Mouse (Mus musculus): ENCODE measurements around the gene Pecr. TPM values are rescaled to one million over a fixed set of nuclear protein-coding genes. Genes with fewer than 3 reads are reported as not detected.

The Pecr gene
- total and polyA plus RNA-seq, 2 experiments: 228 to 269 TPM

GRCm38 (mm10) chr1:72293869-72294663 lies 10.0 kb upstream of the Pecr start:
- 9% methylated on average over 4 of the region's 4 CpGs for WGBS
- Histone ChIP-seq H3K79me2 (ENCODE audit: control insufficient read depth, insufficient read depth, low read length) (no peaks in the 10 kb centered on the region), H3K27ac (replicated peaks; ENCODE audit: insufficient read depth, low read depth, low read length) (peak overlapping the region; percentile 83), H3K36me3 (ENCODE audit: control insufficient read depth, insufficient read depth, low read length) (no peaks in the 10 kb centered on the region), H3K9ac (ENCODE audit: low read depth, low read length) (no peak overlapping the region), H3K4me3 (ENCODE audit: insufficient read depth, low read depth, low read length) (no peak overlapping the region), H3K27me3 (ENCODE audit: control insufficient read depth, insufficient read depth, low read length) (no peaks in the 10 kb centered on the region), H3K4me1 (ENCODE audit: control insufficient read depth, insufficient read depth, low read length) (peaks cover 14% of the 10 kb centered on the region)
- peak; percentile 94 for DNase-seq (ENCODE audit: extremely low read depth, low read depth, low spot score)
- TF ChIP-seq POLR2A (IDR thresholded peaks at IDR 0.05; ENCODE audit: extremely low read depth, insufficient read depth, low read length): no peak
- TF ChIP-seq CTCF (IDR thresholded peaks at IDR 0.05; ENCODE audit: low read depth, low read length): no peak

- DNase-seq (ENCODE audit: extremely low read depth, low read depth, low spot score): no peak
- no peak overlapping the region for H3K27ac ChIP-seq (replicated peaks; ENCODE audit: insufficient read depth, low read depth, low read length)
Observed at GRCm38 (mm10) chr1:72291925-72292324, 7.8 kb upstream of the Pecr start.

GRCm38 (mm10) chr1:72291421-72291820 lies 7.3 kb upstream of the Pecr start:
- Histone ChIP-seq H3K27ac (replicated peaks; ENCODE audit: insufficient read depth, low read depth, low read length) (no peak overlapping the region), H3K4me1 (ENCODE audit: control insufficient read depth, insufficient read depth, low read length) (peaks cover 23% of the 10 kb centered on the region), H3K27me3 (ENCODE audit: control insufficient read depth, insufficient read depth, low read length) (no peaks in the 10 kb centered on the region), H3K4me3 (ENCODE audit: insufficient read depth, low read depth, low read length) (no peak overlapping the region), H3K79me2 (ENCODE audit: control insufficient read depth, insufficient read depth, low read length) (no peaks in the 10 kb centered on the region), H3K36me3 (ENCODE audit: control insufficient read depth, insufficient read depth, low read length) (no peaks in the 10 kb centered on the region), H3K9ac (ENCODE audit: low read depth, low read length) (no peak overlapping the region)
- WGBS: 94% methylated on average over 4 of the region's 4 CpGs
- TF ChIP-seq CTCF (IDR thresholded peaks at IDR 0.05; ENCODE audit: low read depth, low read length): no peak
- TF ChIP-seq POLR2A (IDR thresholded peaks at IDR 0.05; ENCODE audit: extremely low read depth, insufficient read depth, low read length): no peak
- no peak for DNase-seq (ENCODE audit: extremely low read depth, low read depth, low spot score)

More at GRCm38 (mm10) chr1:72291925-72292324, 7.8 kb upstream of the Pecr start:
- Histone ChIP-seq H3K79me2 (ENCODE audit: control insufficient read depth, insufficient read depth, low read length) (no peaks in the 10 kb centered on the region), H3K4me3 (ENCODE audit: insufficient read depth, low read depth, low read length) (no peak overlapping the region), H3K27me3 (ENCODE audit: control insufficient read depth, insufficient read depth, low read length) (no peaks in the 10 kb centered on the region), H3K9ac (ENCODE audit: low read depth, low read length) (no peak overlapping the region), H3K4me1 (ENCODE audit: control insufficient read depth, insufficient read depth, low read length) (peaks cover 23% of the 10 kb centered on the region), H3K36me3 (ENCODE audit: control insufficient read depth, insufficient read depth, low read length) (no peaks in the 10 kb centered on the region)
- WGBS: 89% methylated on average over 2 of the region's 2 CpGs
- TF ChIP-seq CTCF (IDR thresholded peaks at IDR 0.05; ENCODE audit: low read depth, low read length) (no peak), POLR2A (IDR thresholded peaks at IDR 0.05; ENCODE audit: extremely low read depth, insufficient read depth, low read length) (no peak)

GRCm38 (mm10) chr1:72290896-72291295 lies 6.8 kb upstream of the Pecr start:
- TF ChIP-seq POLR2A (IDR thresholded peaks at IDR 0.05; ENCODE audit: extremely low read depth, insufficient read depth, low read length): no peak
- TF ChIP-seq CTCF (IDR thresholded peaks at IDR 0.05; ENCODE audit: low read depth, low read length): no peak
- H3K36me3 ChIP-seq (ENCODE audit: control insufficient read depth, insufficient read depth, low read length): no peaks in the 10 kb centered on the region
- H3K27ac ChIP-seq (replicated peaks; ENCODE audit: insufficient read depth, low read depth, low read length): no peak overlapping the region
- WGBS: 87% methylated on average over 4 of the region's 4 CpGs
- peaks cover 23% of the 10 kb centered on the region for H3K4me1 ChIP-seq (ENCODE audit: control insufficient read depth, insufficient read depth, low read length)
- H3K79me2 ChIP-seq (ENCODE audit: control insufficient read depth, insufficient read depth, low read length): no peaks in the 10 kb centered on the region
- H3K27me3 ChIP-seq (ENCODE audit: control insufficient read depth, insufficient read depth, low read length): no peaks in the 10 kb centered on the region
- H3K9ac ChIP-seq (ENCODE audit: low read depth, low read length): no peak overlapping the region
- no peak for DNase-seq (ENCODE audit: extremely low read depth, low read depth, low spot score)
- H3K4me3 ChIP-seq (ENCODE audit: insufficient read depth, low read depth, low read length): no peak overlapping the region

GRCm38 (mm10) chr1:72288527-72289150 lies 4.5 kb upstream of the Pecr start:
- no peak overlapping the region for H3K4me3 ChIP-seq (ENCODE audit: insufficient read depth, low read depth, low read length)
- no peaks in the 10 kb centered on the region for H3K36me3 ChIP-seq (ENCODE audit: control insufficient read depth, insufficient read depth, low read length)
- peak overlapping the region; percentile 88 for H3K27ac ChIP-seq (replicated peaks; ENCODE audit: insufficient read depth, low read depth, low read length)
- H3K9ac ChIP-seq (ENCODE audit: low read depth, low read length): 0 out of 2 replicates have a peak overlapping the region, but pooled peaks have one; percentile 30
- H3K27me3 ChIP-seq (ENCODE audit: control insufficient read depth, insufficient read depth, low read length): no peaks in the 10 kb centered on the region
- DNase-seq (ENCODE audit: extremely low read depth, low read depth, low spot score): peak; percentile 95
- 30% methylated on average over 4 of the region's 4 CpGs for WGBS
- peaks cover 17% of the 10 kb centered on the region for H3K4me1 ChIP-seq (ENCODE audit: control insufficient read depth, insufficient read depth, low read length)
- no peak for TF ChIP-seq CTCF (IDR thresholded peaks at IDR 0.05; ENCODE audit: low read depth, low read length)
- no peak for TF ChIP-seq POLR2A (IDR thresholded peaks at IDR 0.05; ENCODE audit: extremely low read depth, insufficient read depth, low read length)
- H3K79me2 ChIP-seq (ENCODE audit: control insufficient read depth, insufficient read depth, low read length): no peaks in the 10 kb centered on the region
